Mouse (Mus musculus) bone marrow, adult 2 months (tissue): ENCODE results near the gene Vps18.

ENCODE experiments used
- CTCF ChIP-seq: fragments of 200-500 bp; IDR thresholded peaks from 2 replicates; pipeline ENCODE4 v1.5.1; 2011; ENCODE audit warnings: low read length, control low read depth; ENCODE audit not compliant: control insufficient read depth, insufficient read depth
- POLR2A ChIP-seq: fragments of 200-500 bp; IDR thresholded peaks from 2 replicates; pipeline ENCODE4 v1.6.1; 2011; ENCODE audit warnings: low read depth, mild to moderate bottlenecking, control low read depth, low read length, borderline replicate concordance; ENCODE audit not compliant: control insufficient read depth

DNA sequence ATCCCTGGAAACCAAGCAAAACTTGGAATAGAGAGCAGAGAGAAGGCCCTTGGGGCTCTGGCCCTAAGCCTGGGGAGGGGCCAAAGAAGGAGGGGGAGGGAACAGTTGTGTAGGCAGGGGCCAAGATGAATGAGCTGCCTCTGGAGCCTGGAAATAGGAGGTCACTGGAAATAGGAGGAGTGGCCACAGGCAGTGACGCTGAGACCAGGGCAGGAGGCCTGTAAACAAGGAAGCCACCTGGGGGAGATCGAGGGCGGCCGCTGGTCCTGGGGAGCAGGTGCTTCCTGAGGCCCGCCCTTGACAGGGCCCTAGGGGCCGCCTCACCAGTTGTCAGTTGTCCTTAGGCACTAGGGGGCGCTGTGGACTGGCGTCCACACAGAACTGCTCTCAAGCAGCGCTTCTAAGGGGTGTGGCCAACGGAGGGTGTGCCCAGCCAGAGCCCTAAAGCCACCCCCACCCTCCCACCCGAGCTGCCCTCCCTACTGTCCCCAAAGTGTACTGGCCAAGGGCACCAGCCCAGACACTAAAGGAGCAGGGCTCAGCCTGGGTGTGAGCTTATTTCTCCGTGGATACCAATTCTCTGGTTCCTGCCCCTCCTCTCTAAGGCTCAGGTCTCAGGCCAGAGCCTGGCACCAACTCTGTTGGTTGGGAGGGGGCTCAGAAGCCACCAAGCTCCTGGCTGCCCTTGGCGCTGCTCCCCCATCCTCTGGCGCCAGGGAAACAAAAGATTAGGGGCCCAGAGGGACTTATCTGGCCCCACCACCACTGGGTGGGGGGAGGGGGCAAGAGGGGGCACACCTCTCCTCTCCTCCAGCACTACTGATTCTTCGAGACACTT is 11.7 kb downstream of the Vps18 start:
- peak; percentile 90 for TF ChIP-seq CTCF
- TF ChIP-seq POLR2A: no peak
